Mouse (Mus musculus) small intestine, adult 2 months (tissue): ENCODE results near the gene Dgke.

Source experiments
- CTCF ChIP-seq: fragments of 200-500 bp; IDR thresholded peaks from 2 replicates; pipeline ENCODE4 v1.5.1; 2012; ENCODE audit warnings: low read depth, mild to moderate bottlenecking, control low read depth, inconsistent platforms, low read length, moderate library complexity, mixed read lengths; ENCODE audit not compliant: insufficient replicate concordance, insufficient read length; ENCODE audit errors: extremely low read depth
- POLR2A ChIP-seq: fragments of 200-500 bp; IDR thresholded peaks from 2 replicates; pipeline ENCODE4 v1.6.1; 2012; ENCODE audit warnings: low read depth, mild to moderate bottlenecking, control low read depth, inconsistent platforms, low read length, moderate library complexity

DNA sequence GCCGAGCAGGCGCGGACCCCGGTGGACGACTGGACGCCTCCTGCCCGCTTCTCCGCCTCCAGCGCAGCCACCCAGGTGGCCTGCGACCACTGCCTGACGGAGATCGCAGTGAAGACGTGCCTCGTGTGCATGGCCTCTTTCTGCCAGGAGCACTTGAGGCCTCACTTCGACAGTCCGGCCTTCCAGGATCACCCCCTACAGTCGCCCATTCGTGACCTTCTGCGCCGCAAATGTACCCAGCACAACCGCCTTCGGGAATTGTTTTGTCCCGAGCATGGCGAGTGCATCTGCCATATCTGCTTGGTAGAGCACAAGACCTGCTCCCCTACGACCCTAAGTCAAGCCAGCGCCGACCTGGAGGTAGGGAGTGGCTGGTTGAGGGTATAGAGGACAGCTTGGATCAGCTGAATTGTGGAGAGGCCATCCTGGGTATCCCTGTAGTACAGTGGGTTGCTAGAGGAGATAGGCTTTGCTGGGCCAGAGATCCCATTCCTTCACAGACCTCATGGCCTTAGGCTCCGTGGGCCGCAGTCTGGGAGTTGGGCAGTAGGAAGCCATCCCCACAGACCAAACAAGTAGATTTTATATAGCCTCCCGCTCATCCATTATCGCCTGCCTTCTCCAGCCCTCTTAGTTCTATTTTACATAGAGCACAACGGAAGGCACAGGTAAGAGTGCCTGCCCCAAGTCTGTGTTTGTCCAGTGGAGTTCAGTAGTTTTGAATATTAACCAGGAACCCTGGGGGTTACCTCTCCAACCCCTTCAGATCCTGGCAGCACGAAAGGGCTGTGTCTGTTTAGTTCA is 66.7 kb downstream of the Dgke start:
- TF ChIP-seq POLR2A, result no peak
- TF ChIP-seq CTCF, result no peak
